Mouse (Mus musculus) NIH3T3 (cell line): ENCODE results near the gene Zfp777.

Experiments used
- DNase-seq: peaks from one replicate; pipeline ENCODE4 v3.0.0-alpha.2; 2012; ENCODE audit warnings: low read depth

Zfp777 gene

GRCm38 (mm10) chr6:48048426-48049272 is at the start of gene Zfp777:
Gene Zfp777, minus strand, starts transcription at chr6:48048911.
- DNase-seq = peak; percentile 93

GRCm38 (mm10) chr6:48086957-48087715 is 38.4 kb upstream of the Zfp777 start:
- peak; percentile 25 for DNase-seq

- peak; percentile 97 for DNase-seq
Observed at GRCm38 (mm10) chr6:48086471-48086878, 37.8 kb upstream of the Zfp777 start, which contains the start of gene Zfp746. Gene Zfp746, minus strand, starts transcription at chr6:48086593.

GRCm38 (mm10) chr6:48085521-48086404 is 37.1 kb upstream of the Zfp777 start:
- DNase-seq = peak; percentile 67

GRCm38 (mm10) chr6:48083733-48084191 is 35.1 kb upstream of the Zfp777 start:
- no peak for DNase-seq

- DNase-seq = no peak
Observed at GRCm38 (mm10) chr6:48081952-48082351, 33.2 kb upstream of the Zfp777 start.

DNA sequence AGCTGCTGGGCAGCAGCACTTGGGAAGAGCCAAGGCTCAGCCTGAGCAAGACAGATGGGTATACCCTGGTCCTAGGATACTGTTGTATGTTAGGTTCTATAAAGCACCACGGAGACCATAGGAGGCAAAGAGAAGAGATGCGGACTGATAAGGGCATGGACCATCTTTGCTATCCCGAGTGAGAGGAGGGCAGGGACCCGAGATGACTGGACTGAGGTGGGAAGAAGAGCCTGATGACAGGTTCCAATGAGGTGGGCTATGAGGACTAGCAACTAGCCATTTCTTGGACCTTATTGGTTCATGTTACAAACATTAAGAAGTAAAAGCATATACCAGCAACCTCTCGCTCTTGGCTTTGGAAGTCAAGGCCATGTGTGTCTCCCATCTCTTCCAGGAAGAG is 32.3 kb upstream of the Zfp777 start:
- DNase-seq = no peak

DNA sequence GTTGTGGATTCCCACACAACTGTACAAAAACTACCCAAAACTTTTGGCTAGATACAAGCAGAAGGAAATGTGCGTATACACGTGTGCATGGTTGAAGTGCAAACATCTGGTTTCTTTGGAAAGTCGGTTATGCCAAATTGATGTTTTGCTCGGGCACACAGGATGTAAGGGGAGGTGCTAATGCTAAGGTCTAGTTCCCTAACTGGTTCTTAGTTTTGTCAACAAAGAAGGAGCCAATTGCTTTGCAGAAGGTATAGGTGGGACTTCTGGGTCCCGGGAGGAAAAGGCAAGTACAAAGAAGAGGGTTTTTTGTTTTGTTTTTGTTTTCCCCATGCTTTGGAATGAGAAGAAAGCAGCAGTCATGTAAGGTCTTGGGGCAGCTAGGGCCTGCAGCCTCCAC is 24.6 kb upstream of the Zfp777 start:
- no peak for DNase-seq

- no peak for DNase-seq
Observed at GRCm38 (mm10) chr6:48067492-48067891, 18.8 kb upstream of the Zfp777 start.

GRCm38 (mm10) chr6:48065587-48066075 is 16.9 kb upstream of the Zfp777 start:
- DNase-seq = no peak

- no peak for DNase-seq
Observed at GRCm38 (mm10) chr6:48064451-48064850, 15.7 kb upstream of the Zfp777 start.

GRCm38 (mm10) chr6:48063940-48064339 is 15.2 kb upstream of the Zfp777 start:
- DNase-seq = no peak

- no peak for DNase-seq
Observed at GRCm38 (mm10) chr6:48060895-48061294, 12.2 kb upstream of the Zfp777 start.

GRCm38 (mm10) chr6:48060421-48060820 is 11.7 kb upstream of the Zfp777 start:
- DNase-seq = no peak

GRCm38 (mm10) chr6:48052136-48052535 is 3.4 kb upstream of the Zfp777 start:
- DNase-seq = no peak

DNA sequence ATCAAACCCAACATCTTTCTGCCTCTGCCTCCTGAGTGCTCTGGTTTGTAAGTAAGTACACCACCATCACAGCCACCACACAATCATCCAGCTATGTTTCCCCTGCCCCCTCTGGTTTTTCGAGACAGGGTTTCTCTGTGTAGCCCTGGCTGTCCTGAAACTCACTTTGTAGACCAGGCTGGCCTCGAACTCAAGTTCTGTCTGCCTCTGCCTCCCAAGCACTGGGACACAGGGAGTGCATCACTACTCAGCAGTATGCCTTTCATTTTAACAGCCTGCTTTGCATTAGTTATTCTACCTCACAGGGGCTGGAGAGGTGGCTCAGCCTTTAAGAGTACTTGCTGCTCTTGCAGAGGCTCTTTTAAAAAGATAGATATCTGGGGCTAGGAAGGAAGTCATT is 3.0 kb upstream of the Zfp777 start:
- no peak for DNase-seq

DNA sequence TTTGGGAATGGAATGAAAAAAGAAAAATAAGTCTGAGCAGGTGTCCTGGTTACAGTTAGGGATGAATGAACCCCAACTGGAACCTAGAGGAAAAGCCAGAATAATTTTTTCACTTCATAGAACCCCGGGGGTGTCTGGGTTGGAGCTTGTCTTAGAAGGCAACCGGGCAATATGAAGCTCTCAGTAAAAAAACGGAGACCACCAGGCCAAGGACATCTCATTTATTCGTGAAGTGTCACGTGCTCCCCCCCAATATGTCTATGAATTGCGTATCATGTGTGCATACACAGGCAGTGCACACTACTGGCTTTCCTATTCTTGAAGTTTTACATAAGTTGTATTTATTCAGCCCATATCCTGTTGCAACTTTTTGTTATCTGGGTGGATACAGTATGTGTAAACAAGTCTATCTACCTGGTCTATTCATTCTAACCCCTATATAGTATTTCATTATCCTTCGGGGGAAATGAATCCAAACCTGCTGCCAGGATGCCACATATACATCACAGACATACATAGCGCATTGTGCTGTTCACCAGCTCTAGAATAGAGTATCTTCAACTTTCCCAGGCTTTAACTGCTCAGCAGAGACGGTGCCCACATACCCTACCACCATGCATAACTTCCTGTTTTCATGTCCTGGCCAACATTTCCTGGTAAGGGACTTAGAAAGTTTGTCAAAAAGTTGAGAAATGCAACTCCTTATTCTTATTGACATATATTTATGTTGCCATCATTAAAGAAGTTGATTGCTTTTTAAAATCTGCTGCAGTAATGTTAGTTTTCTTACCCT is 758 bp upstream of the Zfp777 start:
- no peak for DNase-seq

DNA sequence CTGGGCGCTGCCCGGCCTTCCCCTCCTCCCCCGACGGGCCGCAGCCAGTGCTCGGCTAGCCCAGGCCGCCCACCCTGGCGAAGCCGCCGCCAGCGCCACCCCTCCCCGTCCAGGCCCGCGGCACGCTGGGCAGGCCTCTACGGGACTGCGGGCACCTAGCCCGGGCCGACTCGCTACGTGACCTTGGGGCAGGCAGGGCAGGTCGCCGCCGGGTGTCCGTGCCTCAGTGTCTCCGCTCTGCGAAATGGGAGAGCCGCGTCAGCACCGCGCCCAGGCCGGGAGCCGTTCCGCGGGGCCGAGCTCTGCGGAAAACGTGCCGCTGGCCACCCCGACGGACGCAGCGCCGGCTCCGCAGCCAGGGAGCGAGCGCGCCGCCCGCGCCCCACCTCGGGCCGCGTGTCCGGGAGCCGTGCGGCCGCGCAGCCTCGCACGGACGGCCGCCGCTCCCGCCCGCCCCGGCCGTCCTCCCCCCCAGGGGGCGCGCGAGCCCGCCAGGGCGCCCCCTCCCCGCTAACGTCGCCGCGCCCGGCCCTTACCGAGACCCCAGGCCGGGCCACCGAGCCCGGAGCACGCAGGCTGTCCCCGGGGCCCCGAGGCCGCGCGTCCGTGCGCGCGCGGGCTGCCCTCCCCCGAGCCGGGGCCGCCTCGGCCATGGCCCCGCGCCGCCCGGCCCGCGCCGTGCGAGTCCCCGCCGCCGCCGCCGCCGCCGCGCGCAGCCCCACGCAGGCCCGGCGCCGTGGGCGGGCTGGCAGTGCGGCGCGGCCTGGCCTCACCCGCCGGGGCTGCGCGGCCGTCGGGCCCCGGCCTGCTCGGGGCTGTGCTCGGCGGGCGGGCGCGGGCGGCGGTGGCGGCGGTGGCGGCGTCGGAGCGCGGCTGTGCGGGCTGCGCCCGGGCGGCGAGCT is 1.0 kb downstream of the Zfp777 start:
- DNase-seq = peak; percentile 70

DNA sequence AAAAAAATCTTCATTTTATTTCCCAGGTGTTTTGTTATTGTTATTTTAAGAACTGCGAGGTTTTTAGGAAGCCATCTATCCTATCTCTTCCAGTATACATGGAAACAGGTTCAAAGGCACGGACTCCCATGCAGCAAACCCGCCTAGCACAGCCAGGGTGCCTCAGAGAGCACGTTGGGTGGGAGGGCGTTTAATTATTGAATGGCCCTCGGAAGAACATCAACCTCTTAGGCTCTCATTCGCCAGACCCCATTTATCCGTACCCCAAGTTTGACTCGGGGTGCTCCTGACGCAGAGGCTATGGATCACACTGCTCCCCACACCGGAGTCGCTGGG is 1.6 kb downstream of the Zfp777 start:
- peak; percentile 51 for DNase-seq

- DNase-seq = no peak
Observed at GRCm38 (mm10) chr6:48032661-48033060, 16.1 kb downstream of the Zfp777 start.
